Mouse (Mus musculus) intestine, postnatal 0 days (tissue): Measurements from ENCODE around the gene Bag5. TPM values are rescaled to one million over a fixed set of nuclear protein-coding genes. Genes with fewer than 3 reads are reported as not detected.

Experiments used
- ATAC-seq: fragments of 200-750 bp; cut with Nextera tagmentation; 2 replicates; pipeline ENCODE4 v1.8.0; 2017; ENCODE audit warnings: mild to moderate bottlenecking, moderate TSS enrichment, moderate library complexity
- H3K27ac ChIP-seq: fragments of 300-500 bp; sonication (generic); 2 replicates; pipeline ENCODE4 v1.5.1; 2014; ENCODE audit warnings: mild to moderate bottlenecking, low read depth, low read length, moderate library complexity
- H3K27me3 ChIP-seq: fragments of 300-500 bp; sonication (generic); replicated peaks from 2 replicates; pipeline ENCODE4 v1.6.1; 2014; ENCODE audit warnings: low read length, mixed read lengths; ENCODE audit not compliant: control insufficient read depth, insufficient read depth
- H3K36me3 ChIP-seq: fragments of 300-500 bp; sonication (generic); 2 replicates; pipeline ENCODE4 v1.6.1; 2014; ENCODE audit warnings: mild to moderate bottlenecking, moderate library complexity; ENCODE audit not compliant: control insufficient read depth, insufficient read depth
- H3K4me1 ChIP-seq: fragments of 300-500 bp; sonication (generic); replicated peaks from 2 replicates; pipeline ENCODE4 v1.6.1; 2014; ENCODE audit warnings: antibody characterized with exemption, low read length, mixed read lengths; ENCODE audit not compliant: control insufficient read depth, insufficient read depth
- H3K4me2 ChIP-seq: fragments of 300-500 bp; sonication (generic); replicated peaks from 2 replicates; pipeline ENCODE4 v1.6.1; 2014; ENCODE audit warnings: low read depth, mild to moderate bottlenecking, moderate library complexity
- H3K4me3 ChIP-seq: fragments of 300-500 bp; sonication (generic); 2 replicates; pipeline ENCODE4 v1.5.1; 2014; ENCODE audit warnings: low read depth, low read length
- H3K9ac ChIP-seq: fragments of 300-500 bp; sonication (generic); 2 replicates; pipeline ENCODE4 v1.6.1; 2014; ENCODE audit warnings: mild to moderate bottlenecking, low read depth, low read length
- H3K9me3 ChIP-seq: fragments of 300-500 bp; sonication (generic); 2 replicates; pipeline ENCODE4 v1.6.1; 2016; ENCODE audit warnings: mixed run types; ENCODE audit not compliant: control insufficient read depth
- CTCF ChIP-seq: sonication (generic); IDR thresholded peaks from 2 replicates; pipeline ENCODE4 v1.5.1; 2016; ENCODE audit warnings: low read depth, mild to moderate bottlenecking, control low read depth, antibody characterized with exemption, moderate library complexity
- WGBS: fragments of 180-500 bp; shearing (Covaris S2); extraction: QIAGEN DNeasy Blood & Tissue Kit; methylation state at CpG from one replicate; pipeline ENCODE4 v1.1.7; 2014; 5-methylcytosine and 5-hydroxymethylcytosine counted together
- polyA plus RNA-seq: library from polyadenylated mRNA; unstranded; fragments of >200 nt; fragmentation: Nextera tagmentation; extraction: Ambion mirVana; gene quantifications from 2 replicates; pipeline ENCODE4 v1.2.1, GENCODE M21; 2015

The Bag5 gene
- 29.6 and 32.1 TPM in 2 replicates for polyA plus RNA-seq

DNA sequence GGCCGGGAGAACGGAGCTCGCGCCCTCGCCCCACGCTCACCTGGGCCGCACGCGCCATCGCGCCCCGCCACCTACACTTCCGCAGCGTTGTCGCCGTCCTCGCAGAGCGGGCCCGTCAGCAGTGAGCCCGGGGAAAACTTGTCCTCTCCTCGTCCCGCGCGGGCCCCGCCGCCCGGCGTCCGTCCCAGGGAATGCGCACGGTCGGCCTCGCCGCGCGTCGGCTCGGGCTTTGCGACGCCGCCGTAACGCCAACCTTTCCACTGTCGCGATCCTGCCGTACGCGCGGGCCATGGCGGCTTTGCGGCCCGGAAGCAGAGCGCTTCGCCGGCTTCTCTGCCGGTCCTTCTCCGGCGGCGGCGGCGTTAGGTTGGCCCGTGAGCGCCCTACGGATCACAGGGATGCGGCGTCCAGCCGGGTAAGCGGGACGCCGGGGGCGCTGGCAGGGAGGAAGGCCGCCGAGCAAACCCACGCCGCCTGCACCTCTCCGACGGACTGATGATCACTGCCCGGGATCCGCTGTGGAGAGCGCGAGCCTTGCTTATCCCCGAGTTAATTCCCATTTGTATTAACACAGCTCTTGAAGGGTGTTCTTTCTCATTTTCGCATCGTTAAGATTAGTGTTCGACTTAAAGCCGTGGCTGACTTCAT is at the start of gene Bag5, which contains the start of gene Apopt1:
TSS of gene Bag5 (minus strand) at position 254 of the 648 bp plus-strand sequence.
TSS of gene Apopt1 (plus strand) at position 258 of the 648 bp plus-strand sequence.
- Histone ChIP-seq H3K4me2 (peak within 1 kb of the TSS; percentile 80), H3K9ac (peak within 1 kb of the TSS; percentile 97), H3K9me3 (no peaks in the 10 kb centered on the region), H3K4me1 (peaks cover 6% of the 10 kb centered on the region; the same call in 1 of the 2 replicates), H3K27ac (peak within 1 kb of the TSS; percentile 69), H3K4me3 (peak within 1 kb of the TSS; percentile 95), H3K36me3 (peaks cover 30% of the 10 kb centered on the region), H3K27me3 (no peaks in the 10 kb centered on the region)
- peak; percentile 94 for ATAC-seq
- TF ChIP-seq CTCF = peak; percentile 61
- WGBS = under 1% methylated on average over 78 of the region's 86 CpGs

- no peak for ATAC-seq
- no peaks in the 10 kb centered on the region for H3K9me3 ChIP-seq
- H3K27ac ChIP-seq = no peak overlapping the region
- peaks cover 4% of the 10 kb centered on the region; the same call in 1 of the 2 replicates for H3K4me1 ChIP-seq
- H3K9ac ChIP-seq = no peak overlapping the region
- no peak for TF ChIP-seq CTCF
- H3K27me3 ChIP-seq = no peaks in the 10 kb centered on the region
- peaks cover 17% of the 10 kb centered on the region; the same call in 1 of the 2 replicates for H3K36me3 ChIP-seq
- no peak overlapping the region for H3K4me3 ChIP-seq
- WGBS = 48% methylated on average over 7 of the region's 7 CpGs
- peak overlapping the region; percentile 100 for H3K4me2 ChIP-seq
Observed at GRCm38 (mm10) chr12:111760306-111760908, 47.4 kb upstream of the Bag5 start.

DNA sequence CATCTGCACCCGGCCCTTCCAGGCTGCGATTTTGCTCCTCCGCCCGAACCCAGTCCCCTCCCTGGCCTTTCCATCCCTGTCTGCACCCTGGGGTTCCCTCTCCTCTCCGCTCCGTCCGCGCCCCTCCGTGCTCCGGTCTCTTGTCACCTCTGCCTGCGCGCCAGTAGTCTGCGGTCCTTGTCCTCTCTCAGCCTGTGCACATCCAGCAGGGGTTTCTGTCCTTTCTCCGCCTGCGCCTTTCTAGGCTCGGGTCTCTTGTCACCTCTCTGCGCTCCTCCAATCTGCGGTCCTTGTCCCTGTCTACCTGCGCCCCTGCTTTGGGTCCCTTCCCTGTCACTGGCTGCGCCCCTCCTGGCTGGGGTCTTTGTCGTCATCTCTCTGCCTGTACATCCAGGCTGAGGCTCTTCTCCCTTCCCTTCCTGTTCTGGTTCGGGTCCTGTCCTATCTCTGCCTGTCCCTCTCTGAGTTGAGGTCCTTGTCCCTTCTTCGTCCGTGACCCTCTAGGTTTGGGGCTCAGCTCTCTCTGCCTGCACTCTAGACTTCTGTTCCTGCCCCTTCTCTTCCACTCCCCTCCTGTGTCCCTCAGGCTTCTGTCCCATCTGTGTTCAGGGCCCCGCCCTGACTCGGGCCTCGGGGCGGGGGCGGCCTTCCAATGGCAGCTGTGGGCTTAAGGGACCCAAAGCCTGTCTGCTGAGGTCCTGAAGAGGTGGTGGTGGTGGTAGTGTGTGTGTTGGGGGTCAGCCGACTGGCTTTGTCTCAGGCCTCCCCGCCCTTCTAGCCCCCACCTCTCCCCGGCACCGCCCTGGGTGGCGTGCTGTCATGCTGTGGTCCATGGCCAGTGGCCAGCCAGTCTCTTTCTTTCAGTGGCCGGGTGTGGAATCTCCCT is 46.4 kb upstream of the Bag5 start:
- Histone ChIP-seq H3K4me1 (peaks cover 4% of the 10 kb centered on the region; the same call in 1 of the 2 replicates), H3K9ac (peak overlapping the region; percentile 85), H3K4me2 (peak overlapping the region; percentile 100), H3K27me3 (no peaks in the 10 kb centered on the region), H3K9me3 (no peaks in the 10 kb centered on the region), H3K36me3 (peaks cover 17% of the 10 kb centered on the region; the same call in 1 of the 2 replicates), H3K27ac (peak overlapping the region; percentile 84), H3K4me3 (peak overlapping the region; percentile 79)
- WGBS = 2% methylated on average over 35 of the region's 35 CpGs
- ATAC-seq = peak; percentile 27
- TF ChIP-seq CTCF = no peak

- under 1% methylated on average over 67 of the region's 85 CpGs for WGBS
- peak within 1 kb of the TSS; percentile 100 for H3K4me2 ChIP-seq
- H3K4me3 ChIP-seq = peak within 1 kb of the TSS; percentile 79
- H3K27ac ChIP-seq = peak within 1 kb of the TSS; percentile 84
- no peak for TF ChIP-seq CTCF
- H3K9ac ChIP-seq = peak within 1 kb of the TSS; percentile 85
- H3K36me3 ChIP-seq = 0 out of 2 replicates have a peak, but pooled peaks cover 12% of the 10 kb centered on the region
- H3K27me3 ChIP-seq = no peaks in the 10 kb centered on the region
- H3K4me1 ChIP-seq = peaks cover 4% of the 10 kb centered on the region; the same call in 1 of the 2 replicates
- ATAC-seq = peak; percentile 72
- no peaks in the 10 kb centered on the region for H3K9me3 ChIP-seq
Observed at GRCm38 (mm10) chr12:111758381-111759175, 45.5 kb upstream of the Bag5 start, which contains the start of gene Klc1. Gene Klc1, plus strand, starts transcription at chr12:111758849.

GRCm38 (mm10) chr12:111757561-111758325 is 44.7 kb upstream of the Bag5 start:
- 36% methylated on average over 10 of the region's 10 CpGs for WGBS

More at GRCm38 (mm10) chr12:111757561-111758325, 44.7 kb upstream of the Bag5 start:
- 0 out of 2 replicates have a peak, but pooled peaks cover 4% of the 10 kb centered on the region for H3K36me3 ChIP-seq
- no peaks in the 10 kb centered on the region for H3K27me3 ChIP-seq
- no peak for TF ChIP-seq CTCF
- H3K9me3 ChIP-seq = no peaks in the 10 kb centered on the region
- H3K27ac ChIP-seq = peak overlapping the region; percentile 84; the same call in 1 of the 2 replicates
- peak overlapping the region; percentile 85 for H3K9ac ChIP-seq
- peak overlapping the region; percentile 79 for H3K4me3 ChIP-seq
- peak; percentile 28 for ATAC-seq
- peak overlapping the region; percentile 100 for H3K4me2 ChIP-seq
- peaks cover 4% of the 10 kb centered on the region; the same call in 1 of the 2 replicates for H3K4me1 ChIP-seq
